8 mouse cellular contexts compared by ENCODE assay signal in genomic region chr8:57574398-57574797, GRCm38 (mm10).
DNase-seq lines count a peak whose midpoint lies in the region; ATAC-seq lines count a peak whose summit lies in the region.

No protein-coding gene starts in this region.

- no peaks in the 10 kb centered on the region for H3K27me3 ChIP-seq in forebrain, embryonic 13.5 days
- no peaks in the 10 kb centered on the region for H3K27me3 ChIP-seq in hindbrain, embryonic 14.5 days (ENCODE audit: control insufficient read depth, insufficient read depth, low read length)

- H3K27ac ChIP-seq in forebrain, embryonic 13.5 days, result no peak overlapping the region
- no peak overlapping the region for H3K27ac ChIP-seq in hindbrain, embryonic 14.5 days

- no peak overlapping the region for H3K4me2 ChIP-seq in forebrain, embryonic 13.5 days
- no peak overlapping the region for H3K4me2 ChIP-seq in hindbrain, embryonic 14.5 days (replicated peaks)

- peak; percentile 50 for DNase-seq in MEL-GATA-1-ER (ENCODE audit: extremely low read depth, low read depth)
- DNase-seq in c-Kit-negative CD71-positive TER-119-positive erythroid progenitor cells, embryonic 14.5 days (ENCODE audit: low read depth, low spot score), result peak; percentile 24
- peak; percentile 82 for DNase-seq in hindbrain, embryonic 14.5 days (ENCODE audit: low spot score)
- DNase-seq in layer of hippocampus, postnatal 25 days (ENCODE audit: extremely low spot score in 1 of 2, low spot score in 1 of 2), result peak; percentile 77 to 88
- DNase-seq in right cerebral cortex, adult 2 months (ENCODE audit: low spot score in 2 of 2), result peak; percentile 75 to 76
- peak; percentile 73 for DNase-seq in urinary bladder, postnatal 25 days (ENCODE audit: low spot score)

- H3K36me3 ChIP-seq in forebrain, embryonic 13.5 days (ENCODE audit: poor library complexity, severe bottlenecking), result no peaks in the 10 kb centered on the region
- no peaks in the 10 kb centered on the region for H3K36me3 ChIP-seq in hindbrain, embryonic 14.5 days (replicated peaks; ENCODE audit: control insufficient read depth, insufficient read depth)

- no peaks in the 10 kb centered on the region for H3K9me3 ChIP-seq in forebrain, embryonic 13.5 days (replicated peaks)
- H3K9me3 ChIP-seq in hindbrain, embryonic 14.5 days (ENCODE audit: control insufficient read depth, low read length), result no peaks in the 10 kb centered on the region

- no peak overlapping the region for H3K4me3 ChIP-seq in forebrain, embryonic 13.5 days
- no peak overlapping the region for H3K4me3 ChIP-seq in hindbrain, embryonic 14.5 days (replicated peaks; ENCODE audit: low read length)

- peak; percentile 83 for ATAC-seq in forebrain, embryonic 13.5 days
- ATAC-seq in hindbrain, embryonic 14.5 days (ENCODE audit: low FRiP score), result peak; percentile 75; the same call in 1 of the 2 replicates
- peak; percentile 85 for ATAC-seq in megakaryocyte, adult 5-6 weeks (ENCODE audit: poor library complexity, severe bottlenecking)

- peaks cover 9% of the 10 kb centered on the region for H3K4me1 ChIP-seq in forebrain, embryonic 13.5 days
- H3K4me1 ChIP-seq in hindbrain, embryonic 14.5 days (replicated peaks; ENCODE audit: control insufficient read depth, insufficient read depth, low read length), result no peaks in the 10 kb centered on the region

- H3K9ac ChIP-seq in forebrain, embryonic 13.5 days, result no peak overlapping the region
- H3K9ac ChIP-seq in hindbrain, embryonic 14.5 days, result no peak overlapping the region

- 7% methylated on average over 7 of the region's 7 CpGs for WGBS in forebrain, embryonic 13.5 days
- WGBS in hindbrain, embryonic 14.5 days, result 5% methylated on average over 7 of the region's 7 CpGs

Comparison
In these comparisons a context has a peak if more than half of its experiments do, and no peak if none do; other contexts are left out.
1. DNase-seq: peak in every context shown above with its lines; median percentile 82 in layer of hippocampus, postnatal 25 days; 82 in hindbrain, embryonic 14.5 days; 76 in right cerebral cortex, adult 2 months; 73 in urinary bladder, postnatal 25 days; 50 in MEL-GATA-1-ER; 24 in c-Kit-negative CD71-positive TER-119-positive erythroid progenitor cells, embryonic 14.5 days.